Mouse (Mus musculus) erythroblast, embryonic 14.5 days (primary cell): ENCODE measurements around the gene Chad.

Experiments
- GATA1 ChIP-seq: IDR thresholded peaks from 2 replicates; pipeline ENCODE4 v1.6.1; 2012; ENCODE audit warnings: low read length, inconsistent platforms, mixed read lengths
- TAL1 ChIP-seq: IDR thresholded peaks from 3 replicates; pipeline ENCODE4 v1.6.1; 2012; ENCODE audit warnings: low read length, inconsistent platforms, mixed read lengths

- TF ChIP-seq TAL1, result no peak
- TF ChIP-seq GATA1, result no peak
Measured at GRCm38 (mm10) chr11:94615494-94615893, 50.6 kb downstream of the Chad start.
